Mouse (Mus musculus): Measurements from ENCODE around the gene Slit3. TPM values are rescaled to one million over a fixed set of nuclear protein-coding genes. Genes with fewer than 3 reads are reported as not detected.

The Slit3 gene
- total and polyA plus RNA-seq, 3 experiments, result not detected

DNA sequence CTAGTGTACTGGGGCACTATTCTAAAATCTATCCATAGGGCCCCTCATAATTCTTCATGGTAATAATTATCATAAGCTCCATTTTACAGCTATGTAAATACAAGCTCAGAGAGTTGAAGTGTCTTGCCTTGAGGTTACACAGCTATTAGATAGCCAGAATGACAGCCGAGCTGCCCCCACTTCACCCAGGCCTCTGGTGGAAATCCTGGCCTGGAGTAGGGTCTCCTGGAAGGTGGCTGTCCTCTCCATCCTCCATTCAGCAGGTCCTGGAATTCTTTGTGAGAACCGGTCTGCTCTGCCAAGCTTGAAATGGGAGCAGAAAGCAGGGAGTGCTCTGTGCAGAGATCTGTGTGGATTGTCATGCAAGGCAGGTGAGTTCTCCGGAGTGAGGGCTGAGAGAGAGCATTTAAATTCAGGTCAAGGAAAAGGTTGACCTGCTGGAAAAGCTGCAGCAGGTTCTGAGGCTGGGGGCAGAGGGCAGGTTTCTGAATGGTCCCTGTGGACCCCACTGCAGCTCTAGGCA lies 517.9 kb downstream of the Slit3 start:
- Histone ChIP-seq H3K27me3 (ENCODE audit: control insufficient read depth in 1 of 2, insufficient read depth in 2 of 2, low read length in 2 of 2) (no peaks in the 10 kb centered on the region), H3K79me2 (ENCODE audit: control insufficient read depth, insufficient read depth, low read length, poor library complexity) (no peaks in the 10 kb centered on the region), H3K9me3 (replicated peaks; ENCODE audit: insufficient read depth, low read length) (no peaks in the 10 kb centered on the region), H3K27ac (ENCODE audit: control insufficient read depth, low read depth, low read length) (no peak overlapping the region), H3K4me3 (ENCODE audit: control insufficient read depth in 1 of 2, insufficient read depth in 1 of 2, low read depth in 2 of 2, low read length in 2 of 2) (no peak overlapping the region), H3K4me1 (ENCODE audit: control insufficient read depth in 1 of 2, insufficient read depth in 2 of 2, low read length in 2 of 2) (no peaks in the 10 kb centered on the region), H3K9ac (ENCODE audit: control insufficient read depth, low read depth, low read length, poor library complexity, severe bottlenecking) (no peak overlapping the region), H3K36me3 (ENCODE audit: control insufficient read depth in 1 of 2, insufficient read depth in 2 of 2, low read length in 2 of 2) (no peaks in the 10 kb centered on the region)
- no peak for DNase-seq (ENCODE audit: low read depth, low spot score)
- TF ChIP-seq JUND (IDR thresholded peaks at IDR 0.05; ENCODE audit: low read depth, low read length), result no peak
- TF ChIP-seq TBP (IDR thresholded peaks at IDR 0.05; ENCODE audit: low read depth, low read length), result no peak
- no peak for TF ChIP-seq POLR2A (IDR thresholded peaks at IDR 0.05; ENCODE audit: control insufficient read depth in 1 of 2, insufficient read depth in 1 of 2, low read depth in 1 of 2, low read length in 2 of 2, poor library complexity in 1 of 2)
- TF ChIP-seq RAD21 (IDR thresholded peaks at IDR 0.05; ENCODE audit: low read depth, low read length), result no peak
- no peak for TF ChIP-seq CHD1 (IDR thresholded peaks at IDR 0.05; ENCODE audit: low read depth, low read length)
- no peak for TF ChIP-seq MAX (IDR thresholded peaks at IDR 0.05; ENCODE audit: low read length)
- no peak for TF ChIP-seq UBTF (IDR thresholded peaks at IDR 0.05; ENCODE audit: borderline replicate concordance, insufficient read depth, low read depth, low read length)
- TF ChIP-seq MYC (IDR thresholded peaks at IDR 0.05; ENCODE audit: low read depth, low read length), result no peak
- TF ChIP-seq ZC3H11A (IDR thresholded peaks at IDR 0.05; ENCODE audit: low read depth, low read length), result no peak
- TF ChIP-seq MYB (IDR thresholded peaks at IDR 0.05; ENCODE audit: low read depth, low read length), result no peak
- TF ChIP-seq MAFK (IDR thresholded peaks at IDR 0.05; ENCODE audit: borderline replicate concordance, low read depth, low read length), result no peak

DNA sequence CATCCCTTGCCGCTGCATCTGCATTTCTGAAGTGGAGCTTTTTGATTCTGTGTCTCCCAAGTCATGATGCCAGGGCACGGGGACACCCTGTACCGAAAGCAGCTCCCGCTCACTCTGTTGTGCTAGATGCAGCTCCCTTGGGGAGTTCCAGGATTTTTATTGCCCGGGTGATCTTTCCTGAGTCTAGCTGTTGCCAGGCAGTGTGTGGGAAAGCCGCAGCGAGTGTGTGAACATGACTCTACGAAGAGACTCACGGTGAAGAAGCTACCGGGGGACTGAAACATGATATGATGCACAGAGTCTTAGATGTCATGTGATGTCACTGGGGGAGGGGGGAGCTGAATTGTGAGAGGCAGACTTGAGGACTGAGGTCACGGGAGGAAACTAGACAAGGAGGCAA lies 518.4 kb downstream of the Slit3 start:
- H3K9ac ChIP-seq (ENCODE audit: control insufficient read depth, low read depth, low read length, poor library complexity, severe bottlenecking), result no peak overlapping the region
- no peaks in the 10 kb centered on the region for H3K9me3 ChIP-seq (replicated peaks; ENCODE audit: insufficient read depth, low read length)
- TF ChIP-seq USF2 (IDR thresholded peaks at IDR 0.05; ENCODE audit: borderline replicate concordance in 1 of 2, insufficient read depth in 1 of 2, low read depth in 1 of 2, low read length in 2 of 2) (no peak), MXI1 (IDR thresholded peaks at IDR 0.05; ENCODE audit: low read depth, low read length) (no peak), CTCF (IDR thresholded peaks at IDR 0.05 in 2 of 3, conservative IDR thresholded peaks at IDR 0.05 in 1 of 3; ENCODE audit: control insufficient read depth in 1 of 3, insufficient read depth in 1 of 3, low read depth in 2 of 3, low read length in 3 of 3, poor library complexity in 1 of 3, severe bottlenecking in 1 of 3) (no peak), UBTF (IDR thresholded peaks at IDR 0.05; ENCODE audit: borderline replicate concordance, insufficient read depth, low read depth, low read length) (no peak), MYC (IDR thresholded peaks at IDR 0.05; ENCODE audit: low read depth, low read length) (no peak), BHLHE40 (IDR thresholded peaks at IDR 0.05; ENCODE audit: borderline replicate concordance, low read depth, low read length) (no peak), NELFE (IDR thresholded peaks at IDR 0.05; ENCODE audit: low read depth, low read length) (no peak), CHD2 (IDR thresholded peaks at IDR 0.05; ENCODE audit: low read length) (no peak), TBP (IDR thresholded peaks at IDR 0.05; ENCODE audit: low read depth, low read length) (no peak), E2F4 (IDR thresholded peaks at IDR 0.05; ENCODE audit: borderline replicate concordance, low read depth, low read length) (no peak), EP300 (IDR thresholded peaks at IDR 0.05; ENCODE audit: low read depth in 1 of 2, low read length in 2 of 2) (no peak)

More for the DNA sequence above, 518.4 kb downstream of the Slit3 start:
- Histone ChIP-seq H3K27ac (ENCODE audit: control insufficient read depth, low read depth, low read length) (no peak overlapping the region), H3K4me1 (ENCODE audit: control insufficient read depth in 1 of 2, insufficient read depth in 2 of 2, low read length in 2 of 2) (no peaks in the 10 kb centered on the region), H3K27me3 (ENCODE audit: control insufficient read depth in 1 of 2, insufficient read depth in 2 of 2, low read length in 2 of 2) (no peaks in the 10 kb centered on the region), H3K4me3 (ENCODE audit: control insufficient read depth in 1 of 2, insufficient read depth in 1 of 2, low read depth in 2 of 2, low read length in 2 of 2) (no peak overlapping the region), H3K79me2 (ENCODE audit: control insufficient read depth, insufficient read depth, low read length, poor library complexity) (no peaks in the 10 kb centered on the region), H3K36me3 (ENCODE audit: control insufficient read depth in 1 of 2, insufficient read depth in 2 of 2, low read length in 2 of 2) (no peaks in the 10 kb centered on the region)
- DNase-seq (ENCODE audit: low read depth, low spot score), result no peak

All from MEL (cell line).